Mouse (Mus musculus) CH12.LX (cell line): ENCODE measurements around the gene S100a13. TPM values are rescaled to one million over a fixed set of nuclear protein-coding genes. Genes with fewer than 3 reads are reported as not detected.

Experiments
- DNase-seq: peaks from one replicate; pipeline ENCODE4 v3.0.0-alpha.2; 2013; ENCODE audit errors: extremely low read depth
- H3K27ac ChIP-seq: 2 replicates; pipeline ENCODE4 v1.5.1; 2012; ENCODE audit warnings: low read depth, mild to moderate bottlenecking, control low read depth, moderate library complexity; ENCODE audit not compliant: insufficient read depth
- H3K27me3 ChIP-seq: replicated peaks from 2 replicates; pipeline ENCODE3; 2012; ENCODE audit warnings: inconsistent platforms
- H3K36me3 ChIP-seq, 2 experiments: replicated peaks in 1 of 2; 2 replicates each; pipeline versions ENCODE3 to v1.6.1; 2012; ENCODE audit warnings: inconsistent platforms in 1 of 2, low read length in 1 of 2, mild to moderate bottlenecking in 1 of 2, mixed read lengths in 1 of 2, moderate library complexity in 1 of 2; ENCODE audit not compliant: control insufficient read depth in 1 of 2, insufficient read depth in 1 of 2
- H3K4me1 ChIP-seq, 2 experiments: 2 replicates each; pipeline ENCODE4 v1.6.1; 2012; ENCODE audit warnings: inconsistent platforms in 1 of 2, moderate library complexity in 1 of 2; ENCODE audit not compliant: insufficient read depth in 2 of 2, control insufficient read depth in 1 of 2
- H3K4me2 ChIP-seq: 2 replicates; pipeline ENCODE4 v1.6.1; 2012; ENCODE audit warnings: low read depth, mild to moderate bottlenecking, control low read depth; ENCODE audit not compliant: poor library complexity, insufficient read depth, severe bottlenecking
- H3K4me3 ChIP-seq, 3 experiments: fragments of 150-350 bp in 1 of 3; sonication (generic) in 1 of 3; replicated peaks in 1 of 3; 2 replicates each; pipeline versions ENCODE3 to v1.5.1; 2011 to 2012; ENCODE audit warnings: low read depth in 2 of 3, low read length in 2 of 3, mild to moderate bottlenecking in 2 of 3, moderate library complexity in 2 of 3, control low read depth in 1 of 3, improper control_type of control experiment in 1 of 3, inconsistent platforms in 1 of 3, mixed read lengths in 1 of 3; ENCODE audit not compliant: poor library complexity in 1 of 3
- H3K79me2 ChIP-seq: replicated peaks from 2 replicates; pipeline ENCODE4 v1.6.1; 2012; ENCODE audit warnings: mild to moderate bottlenecking, moderate library complexity; ENCODE audit not compliant: control insufficient read depth, poor library complexity, insufficient read depth, severe bottlenecking; ENCODE audit errors: extremely low read depth
- H3K9ac ChIP-seq: 2 replicates; pipeline ENCODE4 v1.6.1; 2012; ENCODE audit warnings: low read depth, mild to moderate bottlenecking, control low read depth, moderate library complexity; ENCODE audit not compliant: insufficient read depth
- H3K9me3 ChIP-seq: replicated peaks from 2 replicates; pipeline ENCODE3; 2012; ENCODE audit warnings: low read length, inconsistent platforms, mixed read lengths
- CHD1 ChIP-seq: IDR thresholded peaks from 2 replicates; pipeline ENCODE4 v1.6.1; 2012; ENCODE audit warnings: low read depth, low read length, improper control_type of control experiment, inconsistent platforms
- CHD2 ChIP-seq: IDR thresholded peaks from 2 replicates; pipeline ENCODE4 v1.6.1; 2011; ENCODE audit warnings: low read length, improper control_type of control experiment
- CTCF ChIP-seq, 2 experiments: IDR thresholded peaks in 1 of 2; conservative IDR thresholded peaks in 1 of 2; 2 replicates each; pipeline ENCODE4 v1.5.1; 2011 to 2012; ENCODE audit warnings: low read depth in 2 of 2, low read length in 2 of 2, improper control_type of control experiment in 1 of 2, inconsistent platforms in 1 of 2, mild to moderate bottlenecking in 1 of 2, moderate library complexity in 1 of 2
- ELF1 ChIP-seq: IDR thresholded peaks from 2 replicates; pipeline ENCODE4 v1.6.1; 2014; ENCODE audit warnings: low read depth, mild to moderate bottlenecking, inconsistent platforms, low read length, improper control_type of control experiment
- GABPA ChIP-seq: IDR thresholded peaks from 2 replicates; pipeline ENCODE4 v1.6.1; 2012; ENCODE audit warnings: low read depth, low read length, improper control_type of control experiment, inconsistent platforms; ENCODE audit not compliant: insufficient replicate concordance
- JUN ChIP-seq: IDR thresholded peaks from 2 replicates; pipeline ENCODE4 v1.6.1; 2011; ENCODE audit warnings: low read depth, mild to moderate bottlenecking, low read length, improper control_type of control experiment, moderate library complexity; ENCODE audit not compliant: insufficient read depth
- MAFK ChIP-seq: IDR thresholded peaks from 2 replicates; pipeline ENCODE4 v1.6.1; 2011; ENCODE audit warnings: low read length, improper control_type of control experiment; ENCODE audit not compliant: insufficient replicate concordance
- MAX ChIP-seq: IDR thresholded peaks from 2 replicates; pipeline ENCODE4 v1.6.1; 2011; ENCODE audit warnings: low read length, improper control_type of control experiment
- MXI1 ChIP-seq: IDR thresholded peaks from 2 replicates; pipeline ENCODE4 v1.6.1; 2011; ENCODE audit warnings: mild to moderate bottlenecking, low read depth, low read length, improper control_type of control experiment
- PAX5 ChIP-seq: IDR thresholded peaks from 2 replicates; pipeline ENCODE4 v1.6.1; 2012; ENCODE audit warnings: low read length, inconsistent platforms, mixed read lengths
- POLR2A ChIP-seq: IDR thresholded peaks from 2 replicates; pipeline ENCODE4 v1.6.1; 2011; ENCODE audit warnings: low read depth, mild to moderate bottlenecking, improper control_type of control experiment, low read length
- RCOR1 ChIP-seq: conservative IDR thresholded peaks from 2 replicates; pipeline ENCODE4 v1.6.1; 2012; ENCODE audit warnings: low read depth, mild to moderate bottlenecking, inconsistent platforms, low read length, improper control_type of control experiment
- SIN3A ChIP-seq: IDR thresholded peaks from 2 replicates; pipeline ENCODE4 v1.6.1; 2012; ENCODE audit warnings: low read length, improper control_type of control experiment, inconsistent platforms
- TBP ChIP-seq: conservative IDR thresholded peaks from 2 replicates; pipeline ENCODE4 v1.6.1; 2011; ENCODE audit warnings: low read depth, low read length, improper control_type of control experiment
- TCF12 ChIP-seq: IDR thresholded peaks from 2 replicates; pipeline ENCODE4 v1.6.1; 2014; ENCODE audit warnings: low read depth, mild to moderate bottlenecking, inconsistent platforms, low read length, improper control_type of control experiment
- USF2 ChIP-seq: conservative IDR thresholded peaks from 2 replicates; pipeline ENCODE4 v1.6.1; 2011; ENCODE audit warnings: low read depth, low read length, improper control_type of control experiment
- ZC3H11A ChIP-seq: IDR thresholded peaks from 2 replicates; pipeline ENCODE4 v1.6.1; 2012; ENCODE audit warnings: low read depth, mild to moderate bottlenecking, inconsistent platforms, low read length, improper control_type of control experiment
- ZKSCAN1 ChIP-seq: IDR thresholded peaks from 2 replicates; pipeline ENCODE4 v1.6.1; 2012; ENCODE audit warnings: low read depth, inconsistent platforms, low read length, improper control_type of control experiment, borderline replicate concordance
- ZNF384 ChIP-seq: IDR thresholded peaks from 2 replicates; pipeline ENCODE4 v1.6.1; 2012; ENCODE audit warnings: low read depth, low read length, improper control_type of control experiment, inconsistent platforms
- dilution Hi-C: fragments of 300-500 bp; cut with MboI; formaldehyde crosslinking; loops from 2 replicates; pipeline ENCODE4 v1.14.3; 2020; ENCODE audit warnings: low sequenced_read_pairs; ENCODE audit not compliant: extremely low pct_unique_long_range_greater_than_20kb, extremely low pct_ligation_motif_present
- in situ Hi-C: fragments of 300-500 bp; cut with MboI; formaldehyde crosslinking; loops from 3 replicates; pipeline ENCODE4 v1.14.3; 2019; ENCODE audit warnings: low sequenced_read_pairs, low pct_ligation_motif_present, low pct_unique_long_range_greater_than_20kb, mixed read lengths
- polyA plus RNA-seq: library from polyadenylated mRNA; unstranded; fragments of >175 nt; gene quantifications from 2 replicates; pipeline ENCODE4 v1.2.1, GENCODE M21; 2012; ENCODE audit warnings: low read depth; ENCODE audit not compliant: insufficient read length
- total RNA-seq, 2 experiments: library from RNA; depleted of rRNA; stranded (reverse); fragments of 300-350 nt in 1 of 2; fragments of >200 nt in 1 of 2; gene quantifications; 2 replicates each; pipeline ENCODE4 v1.2.3; 2012 to 2014

Gene S100a13
- total and polyA plus RNA-seq, 3 experiments, result 19.3 to 41.6 (median 35.5) TPM

GRCm38 (mm10) chr3:90506362-90506761 is 7.9 kb upstream of the S100a13 start:
- TF ChIP-seq POLR2A (no peak), MAFK (no peak), ZC3H11A (no peak), RCOR1 (no peak), PAX5 (no peak), CHD1 (no peak), TBP (no peak), MAX (no peak), MXI1 (no peak), ELF1 (no peak), JUN (no peak), CTCF (conservative IDR thresholded peaks at IDR 0.05 in 1 of 2, IDR thresholded peaks at IDR 0.05 in 1 of 2; ENCODE audit: low read depth in 2 of 2, low read length in 2 of 2) (no peak), USF2 (no peak), TCF12 (no peak)
- peaks cover 41 to 69% of the 10 kb centered on the region in 2 experiments for H3K36me3 ChIP-seq
- dilution Hi-C loops, result no loop called here
- no peak overlapping the region for H3K4me2 ChIP-seq
- in situ Hi-C loops, result loop anchor here (5.0 kb wide), 1 partner anchor 106 kb away; the partner anchor contains the start of gene S100a6
- peaks cover 39% of the 10 kb centered on the region for H3K79me2 ChIP-seq
- no peak for DNase-seq
- peaks cover 0 to 39% of the 10 kb centered on the region in 2 experiments; a peak in 2 of 4 replicates for H3K4me1 ChIP-seq
- H3K27ac ChIP-seq, result no peak overlapping the region
- no peak overlapping the region for H3K9ac ChIP-seq
- H3K9me3 ChIP-seq, result no peaks in the 10 kb centered on the region
- H3K27me3 ChIP-seq, result no peaks in the 10 kb centered on the region
- H3K4me3 ChIP-seq, result no peak overlapping the region

DNA sequence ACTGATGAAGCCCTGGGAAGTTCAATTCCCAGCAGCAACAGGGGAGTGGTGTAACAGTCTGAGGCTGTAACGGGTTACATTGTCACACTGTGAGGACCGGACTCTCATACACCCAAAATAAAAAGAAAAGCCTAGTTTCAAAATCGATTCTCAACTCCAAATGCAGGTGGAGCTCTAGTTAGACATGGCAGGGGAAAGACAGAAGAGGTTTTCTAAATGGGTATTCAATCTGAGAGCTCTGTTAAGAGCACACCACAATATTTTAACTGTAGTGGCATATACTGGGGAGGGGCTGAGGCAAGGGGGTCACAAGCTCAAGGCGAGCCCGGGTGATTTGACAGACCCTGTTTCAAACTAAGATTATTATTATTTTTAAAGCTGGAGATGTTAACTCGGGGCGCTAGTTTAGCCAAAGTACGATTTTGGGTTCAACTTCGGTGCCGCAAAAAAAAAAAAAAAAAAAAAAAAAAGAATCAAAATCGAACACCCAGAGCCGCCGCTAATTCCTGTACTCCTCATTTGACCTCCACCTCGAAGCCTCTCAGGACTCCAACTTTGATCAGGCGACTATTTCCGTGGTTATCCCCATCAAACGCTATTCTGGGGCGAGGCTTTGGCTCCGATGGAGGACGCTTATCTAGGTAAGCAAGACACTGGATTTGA is 5.8 kb upstream of the S100a13 start:
- H3K4me2 ChIP-seq, result peak overlapping the region; percentile 99
- TF ChIP-seq RCOR1, result no peak
- peak; percentile 53; the same call in 1 of the 2 replicates for TF ChIP-seq ZNF384
- TF ChIP-seq CTCF (conservative IDR thresholded peaks at IDR 0.05 in 1 of 2, IDR thresholded peaks at IDR 0.05 in 1 of 2; ENCODE audit: low read depth in 2 of 2, low read length in 2 of 2), result peak in 1 of 2 experiments; percentile 34; a peak in 2 of 4 replicates
- no peak for TF ChIP-seq CHD2
- TF ChIP-seq SIN3A, result no peak; the same call in 1 of the 2 replicates
- TF ChIP-seq GABPA, result no peak
- TF ChIP-seq ZKSCAN1, result no peak
- no peak for TF ChIP-seq CHD1
- TF ChIP-seq TBP, result 0 out of 2 replicates have a peak, but pooled peaks have one; percentile 20
- TF ChIP-seq, all 38 proteins: peak for 3
- DNase-seq, result peak; percentile 35
- H3K79me2 ChIP-seq, result peaks cover 35% of the 10 kb centered on the region
- peaks cover 24 to 49% of the 10 kb centered on the region in 2 experiments for H3K36me3 ChIP-seq
- H3K9me3 ChIP-seq, result no peaks in the 10 kb centered on the region
- dilution Hi-C loops (no loop called here), in situ Hi-C loops (loop anchor here (5.0 kb wide), 1 partner anchor 104 kb away; the partner anchor contains the start of gene S100a6)
- H3K27ac ChIP-seq, result peak overlapping the region; percentile 79
- peaks cover 0 to 39% of the 10 kb centered on the region in 2 experiments; a peak in 2 of 4 replicates for H3K4me1 ChIP-seq
- peak overlapping the region; percentile 100 for H3K9ac ChIP-seq
- peak overlapping the region; percentile 86 to 98 (median 88) for H3K4me3 ChIP-seq
- no peaks in the 10 kb centered on the region for H3K27me3 ChIP-seq
